Mouse (Mus musculus): ENCODE data around the gene Pld4. TPM values are rescaled to one million over a fixed set of nuclear protein-coding genes. Genes with fewer than 3 reads are reported as not detected.

Gene Pld4
- polyA plus RNA-seq, 1 experiment, result 7.8 TPM

DNA sequence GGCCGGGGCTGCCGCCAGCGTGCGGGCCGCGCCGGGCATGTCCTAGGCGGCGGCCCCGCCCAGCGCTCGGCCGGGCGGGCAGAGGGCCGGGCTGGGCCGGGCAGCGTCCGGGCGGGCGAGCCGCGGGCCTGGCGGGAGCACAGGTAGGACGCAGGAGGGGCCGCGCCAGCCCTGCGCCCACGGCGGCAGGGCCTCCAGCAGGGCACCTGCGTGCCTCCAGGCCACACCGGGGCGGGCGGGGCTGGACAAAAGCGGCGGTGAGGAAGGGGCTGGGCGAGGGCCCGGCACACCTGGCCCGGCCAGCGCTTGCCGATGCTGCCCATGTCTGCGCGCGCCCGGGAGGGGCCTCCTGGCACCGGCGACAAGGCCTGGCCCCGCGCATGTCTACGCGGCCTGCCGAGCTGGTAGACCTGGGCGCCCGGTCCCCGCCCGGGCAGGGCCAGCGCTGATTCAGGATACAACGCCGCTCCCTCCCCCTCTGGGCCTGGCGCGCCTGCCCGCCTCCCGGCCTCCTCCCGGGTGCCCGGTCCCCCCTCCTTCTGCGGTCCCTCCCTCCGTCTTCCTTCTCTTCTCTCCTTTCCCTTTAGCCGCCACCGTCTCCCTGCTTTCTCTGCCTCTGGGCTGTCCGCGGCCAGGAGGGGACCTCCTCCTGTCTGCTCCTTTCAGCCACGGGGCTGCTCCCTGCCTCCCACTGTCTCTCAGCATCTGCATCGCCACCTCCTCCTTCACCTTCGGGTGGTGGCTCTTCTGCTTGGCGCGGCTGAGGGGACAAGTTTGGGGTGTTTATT, 38.0 kb upstream of the Pld4 start:
- Histone ChIP-seq H3K4me1 (ENCODE audit: control insufficient read depth, insufficient read depth, low read length) (peaks cover 36% of the 10 kb centered on the region), H3K4me3 (replicated peaks; ENCODE audit: insufficient read depth, low read depth, low read length) (peak overlapping the region; percentile 87), H3K27ac (ENCODE audit: insufficient read depth, low read length) (peak overlapping the region; percentile 66), H3K27me3 (ENCODE audit: control insufficient read depth, insufficient read depth, low read length) (no peaks in the 10 kb centered on the region)
- DNase-seq, result peak; percentile 80 to 83
- 1% methylated on average over 70 of the region's 75 CpGs for WGBS
- TF ChIP-seq CTCF (IDR thresholded peaks at IDR 0.05; ENCODE audit: borderline replicate concordance, insufficient read depth, low read depth, low read length) (no peak), POLR2A (IDR thresholded peaks at IDR 0.05; ENCODE audit: borderline replicate concordance, insufficient read depth, low read length) (no peak)

DNA sequence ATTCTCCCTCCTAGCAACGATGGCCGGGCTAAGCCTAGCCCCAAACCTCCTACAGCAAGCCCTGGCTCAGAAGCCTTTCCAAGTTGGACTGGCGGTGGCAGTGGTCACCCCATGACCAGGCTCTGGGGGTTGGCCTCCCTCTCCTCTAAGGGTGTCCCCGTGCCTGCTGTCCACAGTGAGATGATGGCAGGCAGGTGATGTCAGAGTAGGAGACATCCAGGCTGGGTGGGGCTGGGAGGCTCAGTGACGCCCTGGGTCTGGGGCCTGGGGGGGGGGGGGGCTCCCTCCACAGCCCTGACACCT, 37.5 kb upstream of the Pld4 start:
- TF ChIP-seq POLR2A (IDR thresholded peaks at IDR 0.05; ENCODE audit: borderline replicate concordance, insufficient read depth, low read length), result no peak
- DNase-seq, result no peak
- WGBS, result 1% methylated on average over 5 of the region's 5 CpGs
- H3K4me3 ChIP-seq (replicated peaks; ENCODE audit: insufficient read depth, low read depth, low read length), result peak overlapping the region; percentile 87
- no peaks in the 10 kb centered on the region for H3K27me3 ChIP-seq (ENCODE audit: control insufficient read depth, insufficient read depth, low read length)
- peak overlapping the region; percentile 66 for H3K27ac ChIP-seq (ENCODE audit: insufficient read depth, low read length)
- H3K4me1 ChIP-seq (ENCODE audit: control insufficient read depth, insufficient read depth, low read length), result peaks cover 41% of the 10 kb centered on the region

DNA sequence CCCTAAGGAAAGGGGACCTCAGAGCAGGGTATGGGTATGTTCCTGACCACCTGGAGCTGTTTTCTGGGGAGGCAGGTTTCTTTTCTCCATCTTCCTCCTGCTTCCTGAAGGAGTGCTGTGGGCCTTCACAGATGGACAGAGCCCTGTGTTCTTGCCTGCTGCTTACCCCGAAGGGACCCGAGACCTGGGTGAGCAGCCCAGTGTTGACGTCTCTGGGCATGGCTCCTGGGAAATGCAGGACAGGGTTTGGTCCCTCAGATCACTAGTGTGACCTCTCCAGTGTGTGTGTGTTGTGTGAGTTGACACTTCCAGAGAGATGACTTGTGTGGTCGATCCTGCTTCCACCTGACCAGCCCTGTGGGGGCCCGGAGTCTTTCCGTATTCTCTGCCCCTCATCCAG, 37.0 kb upstream of the Pld4 start:
- no peaks in the 10 kb centered on the region for H3K27me3 ChIP-seq (ENCODE audit: control insufficient read depth, insufficient read depth, low read length)
- H3K4me1 ChIP-seq (ENCODE audit: control insufficient read depth, insufficient read depth, low read length), result peaks cover 41% of the 10 kb centered on the region
- 54% methylated on average over 6 of the region's 6 CpGs for WGBS
- TF ChIP-seq CTCF (IDR thresholded peaks at IDR 0.05; ENCODE audit: borderline replicate concordance, insufficient read depth, low read depth, low read length) (no peak), POLR2A (IDR thresholded peaks at IDR 0.05; ENCODE audit: borderline replicate concordance, insufficient read depth, low read length) (no peak)
- peak overlapping the region; percentile 46; the same call in 1 of the 2 replicates for H3K27ac ChIP-seq (ENCODE audit: insufficient read depth, low read length)
- peak overlapping the region; percentile 87 for H3K4me3 ChIP-seq (replicated peaks; ENCODE audit: insufficient read depth, low read depth, low read length)
- peak in 1 of 2 experiments; percentile 32 for DNase-seq

DNA sequence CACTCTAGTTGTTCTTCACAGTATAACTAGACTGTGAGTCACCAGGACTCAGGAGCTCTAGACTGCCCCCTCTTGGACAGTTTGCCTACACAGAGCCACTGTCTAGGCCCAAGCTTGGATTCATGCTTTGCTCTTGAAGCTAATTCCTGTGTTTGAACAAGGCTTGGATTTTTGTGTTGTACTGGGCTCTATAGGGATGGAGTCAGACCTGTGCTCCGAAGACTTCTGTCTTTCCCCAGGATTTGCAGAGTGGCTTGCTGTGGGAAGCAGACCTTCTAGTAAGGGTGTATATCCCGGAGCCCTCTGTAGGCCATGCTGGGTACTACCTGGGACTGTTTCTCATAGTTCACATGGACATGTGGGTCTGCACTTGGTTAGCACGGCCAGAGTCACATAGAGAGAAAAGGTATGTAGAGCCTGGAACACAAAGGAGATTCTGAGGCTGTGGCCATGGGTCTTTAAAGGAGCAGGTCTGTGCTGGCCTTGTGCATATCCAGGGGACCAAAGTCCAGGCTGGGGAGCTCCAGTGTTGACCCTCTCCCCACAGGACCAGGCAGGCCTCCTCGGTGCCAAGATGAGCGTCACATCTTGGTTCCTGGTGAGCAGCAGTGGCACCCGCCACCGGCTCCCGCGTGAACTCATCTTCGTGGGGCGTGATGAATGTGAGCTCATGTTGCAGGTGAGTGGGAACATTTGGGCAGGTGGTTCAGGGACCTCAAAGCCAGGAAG, 36.2 kb upstream of the Pld4 start:
- Histone ChIP-seq H3K27ac (ENCODE audit: insufficient read depth, low read length) (no peak overlapping the region), H3K4me3 (replicated peaks; ENCODE audit: insufficient read depth, low read depth, low read length) (no peak overlapping the region), H3K27me3 (ENCODE audit: control insufficient read depth, insufficient read depth, low read length) (no peaks in the 10 kb centered on the region), H3K4me1 (ENCODE audit: control insufficient read depth, insufficient read depth, low read length) (peaks cover 42% of the 10 kb centered on the region)
- WGBS, result 61% methylated on average over 11 of the region's 11 CpGs
- TF ChIP-seq CTCF (IDR thresholded peaks at IDR 0.05; ENCODE audit: borderline replicate concordance, insufficient read depth, low read depth, low read length), result peak; percentile 57
- TF ChIP-seq POLR2A (IDR thresholded peaks at IDR 0.05; ENCODE audit: borderline replicate concordance, insufficient read depth, low read length), result no peak
- peak; percentile 78 to 83 for DNase-seq

DNA sequence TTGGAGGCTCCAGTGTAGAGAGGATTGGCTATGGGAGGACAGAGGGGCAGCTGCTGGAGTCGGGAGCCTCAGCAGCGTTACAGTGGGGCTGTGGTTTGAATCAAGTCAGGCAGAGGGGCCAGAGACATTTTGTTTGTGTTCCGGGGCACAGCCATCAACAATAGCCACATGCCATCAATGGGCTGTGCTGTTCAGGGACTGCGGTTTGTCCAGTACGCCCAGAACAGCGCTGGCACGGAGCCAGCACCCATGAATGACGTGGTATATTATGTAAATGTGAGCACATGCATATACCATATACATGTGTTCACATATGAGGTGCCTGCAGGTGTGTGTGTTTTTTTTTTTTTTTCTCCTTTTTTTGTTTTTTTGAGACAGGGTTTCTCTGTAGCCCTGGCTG, 32.7 kb upstream of the Pld4 start:
- no peak for DNase-seq
- TF ChIP-seq CTCF (IDR thresholded peaks at IDR 0.05; ENCODE audit: borderline replicate concordance, insufficient read depth, low read depth, low read length) (no peak), POLR2A (IDR thresholded peaks at IDR 0.05; ENCODE audit: borderline replicate concordance, insufficient read depth, low read length) (no peak)
- Histone ChIP-seq H3K27ac (ENCODE audit: insufficient read depth, low read length) (no peak overlapping the region), H3K4me3 (replicated peaks; ENCODE audit: insufficient read depth, low read depth, low read length) (no peak overlapping the region), H3K4me1 (ENCODE audit: control insufficient read depth, insufficient read depth, low read length) (peaks cover 51% of the 10 kb centered on the region), H3K27me3 (ENCODE audit: control insufficient read depth, insufficient read depth, low read length) (no peaks in the 10 kb centered on the region)
- WGBS, result 28% methylated on average over 8 of the region's 8 CpGs

DNA sequence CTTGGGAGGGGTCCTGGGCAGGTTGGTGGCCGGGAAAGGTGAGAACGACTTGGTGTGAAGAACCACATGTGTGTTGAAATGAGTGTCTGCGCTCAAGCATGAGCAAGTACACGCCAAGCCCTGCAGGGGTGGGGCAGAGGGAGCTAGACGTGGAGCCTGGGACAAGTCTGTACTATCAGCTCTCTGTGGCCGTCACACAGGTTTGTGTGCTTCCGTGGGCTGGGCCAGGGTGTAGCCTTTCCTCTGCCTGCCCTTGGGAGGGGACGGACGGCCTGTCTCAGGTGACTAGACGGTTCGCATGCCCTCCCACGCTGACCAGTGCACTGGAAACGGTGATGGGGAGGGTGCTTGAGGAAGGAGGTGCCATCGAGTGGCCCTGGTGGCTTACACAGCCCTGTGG, 29.6 kb upstream of the Pld4 start:
- peaks cover 47% of the 10 kb centered on the region for H3K4me1 ChIP-seq (ENCODE audit: control insufficient read depth, insufficient read depth, low read length)
- WGBS, result 83% methylated on average over 14 of the region's 14 CpGs
- no peak overlapping the region for H3K4me3 ChIP-seq (replicated peaks; ENCODE audit: insufficient read depth, low read depth, low read length)
- H3K27ac ChIP-seq (ENCODE audit: insufficient read depth, low read length), result no peak overlapping the region
- no peaks in the 10 kb centered on the region for H3K27me3 ChIP-seq (ENCODE audit: control insufficient read depth, insufficient read depth, low read length)
- DNase-seq, result no peak
- no peak for TF ChIP-seq CTCF (IDR thresholded peaks at IDR 0.05; ENCODE audit: borderline replicate concordance, insufficient read depth, low read depth, low read length)
- no peak for TF ChIP-seq POLR2A (IDR thresholded peaks at IDR 0.05; ENCODE audit: borderline replicate concordance, insufficient read depth, low read length)

DNA sequence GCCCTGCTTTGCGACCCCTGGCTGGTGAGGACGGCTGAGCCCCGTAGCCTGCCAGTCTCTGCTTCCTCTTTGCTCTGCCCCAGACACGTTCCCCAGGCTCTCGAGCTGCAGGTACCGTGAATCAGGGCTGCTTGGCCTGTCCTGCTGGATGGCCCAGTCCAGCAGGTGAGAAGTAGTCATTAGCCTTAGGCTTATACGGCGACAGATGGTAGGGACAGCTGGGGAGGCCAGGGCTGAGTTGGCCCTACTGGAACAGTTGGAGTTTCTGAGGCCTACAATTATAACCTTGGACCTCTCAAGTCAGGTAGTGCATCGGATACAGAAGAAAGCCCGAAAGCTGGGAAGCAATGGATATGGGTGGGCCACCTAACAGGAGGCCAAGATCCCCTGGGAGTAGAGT, 27.9 kb upstream of the Pld4 start:
- Histone ChIP-seq H3K4me3 (replicated peaks; ENCODE audit: insufficient read depth, low read depth, low read length) (no peak overlapping the region), H3K4me1 (ENCODE audit: control insufficient read depth, insufficient read depth, low read length) (peaks cover 50% of the 10 kb centered on the region), H3K27ac (ENCODE audit: insufficient read depth, low read length) (0 out of 2 replicates have a peak overlapping the region, but pooled peaks have one; percentile 37), H3K27me3 (ENCODE audit: control insufficient read depth, insufficient read depth, low read length) (no peaks in the 10 kb centered on the region)
- DNase-seq, result peak; percentile 63 to 76
- TF ChIP-seq POLR2A (IDR thresholded peaks at IDR 0.05; ENCODE audit: borderline replicate concordance, insufficient read depth, low read length), result no peak
- TF ChIP-seq CTCF (IDR thresholded peaks at IDR 0.05; ENCODE audit: borderline replicate concordance, insufficient read depth, low read depth, low read length), result no peak
- WGBS, result 18% methylated on average over 10 of the region's 10 CpGs
